Mouse (Mus musculus): Measurements from ENCODE around the gene Hoxc5.

- no peak for TF ChIP-seq EP300 (IDR thresholded peaks at IDR 0.05; ENCODE audit: low read depth)
- TF ChIP-seq CTCF (IDR thresholded peaks at IDR 0.05; ENCODE audit: low read depth): no peak
These were observed 54.3 kb downstream of the Hoxc5 start for GRCm38 (mm10) chr15:103021544-103021943.

Measured in heart, postnatal 0 days (tissue).